Mouse (Mus musculus) layer of hippocampus, adult 9-11 months (tissue): Measurements from ENCODE around the gene Tmem130.

ENCODE experiments used
- DNase-seq: peaks from one replicate; pipeline ENCODE4 v3.0.0; 2022

Gene Tmem130

DNA sequence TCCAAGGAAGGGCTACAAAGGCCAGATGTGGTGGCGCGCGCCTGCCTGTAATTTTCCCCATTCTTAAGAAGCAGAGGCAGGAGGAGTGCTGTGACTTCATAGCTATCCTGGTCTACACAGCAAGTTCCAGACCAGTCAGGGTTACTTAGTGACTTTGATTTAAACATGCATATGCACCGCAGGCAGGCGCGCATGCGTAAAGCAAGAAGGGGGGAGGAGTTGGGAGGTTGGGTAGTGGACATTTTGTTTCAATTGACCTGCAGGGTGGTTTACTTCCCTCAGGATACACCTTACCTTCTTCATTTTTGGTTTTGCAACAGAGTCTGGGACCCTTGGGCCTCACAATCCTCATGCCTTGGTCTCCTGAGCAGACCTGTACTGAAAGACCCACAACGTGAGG, 32.4 kb downstream of the Tmem130 start:
- no peak for DNase-seq

GRCm38 (mm10) chr5:144728237-144728636, 33.4 kb downstream of the Tmem130 start:
- DNase-seq: no peak

DNA sequence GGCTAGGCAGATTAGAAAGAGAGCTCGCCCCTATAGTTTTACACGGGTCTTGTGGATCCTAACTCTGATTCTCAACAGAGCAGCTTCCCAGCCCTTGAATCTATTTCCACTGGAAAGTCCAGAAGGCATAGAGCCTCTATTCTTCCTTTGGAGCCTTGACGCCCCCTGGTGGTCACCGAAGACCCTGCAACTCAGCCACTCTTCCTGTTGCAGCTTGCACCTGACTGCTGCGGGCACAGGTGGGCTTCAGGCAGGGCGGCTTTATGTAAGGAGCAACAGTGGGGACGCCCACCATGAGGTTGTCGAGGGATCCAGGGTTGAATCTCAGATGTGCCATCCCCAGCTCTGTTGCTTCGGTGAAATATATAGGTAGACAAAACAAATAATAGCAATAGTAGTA, 34.5 kb downstream of the Tmem130 start:
- no peak for DNase-seq

DNA sequence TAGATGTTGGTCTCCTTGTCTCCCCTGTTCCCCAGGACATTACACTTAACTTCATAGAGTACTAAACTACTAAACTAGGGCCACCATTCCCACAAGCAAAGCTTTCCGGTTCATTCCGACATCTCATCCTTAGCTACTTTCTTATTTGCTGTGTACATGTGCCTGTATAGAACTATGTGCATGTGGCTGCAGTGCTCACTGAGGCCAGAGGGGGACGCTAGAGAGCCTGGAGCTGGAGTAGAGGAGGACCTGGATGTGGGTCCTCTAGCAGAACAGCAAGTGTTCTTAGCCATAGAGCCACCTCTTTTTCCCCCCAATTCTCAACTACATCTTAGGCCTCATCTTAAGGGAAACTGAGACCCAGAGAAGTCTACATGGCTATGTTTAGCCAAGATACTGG, 36.1 kb downstream of the Tmem130 start:
- no peak for DNase-seq

- no peak for DNase-seq
Observed at GRCm38 (mm10) chr5:144724926-144725325, 36.7 kb downstream of the Tmem130 start.

- no peak for DNase-seq
Observed at GRCm38 (mm10) chr5:144720281-144720680, 41.3 kb downstream of the Tmem130 start.

- peak; percentile 42 for DNase-seq
Observed at GRCm38 (mm10) chr5:144719781-144720180, 41.8 kb downstream of the Tmem130 start.

DNA sequence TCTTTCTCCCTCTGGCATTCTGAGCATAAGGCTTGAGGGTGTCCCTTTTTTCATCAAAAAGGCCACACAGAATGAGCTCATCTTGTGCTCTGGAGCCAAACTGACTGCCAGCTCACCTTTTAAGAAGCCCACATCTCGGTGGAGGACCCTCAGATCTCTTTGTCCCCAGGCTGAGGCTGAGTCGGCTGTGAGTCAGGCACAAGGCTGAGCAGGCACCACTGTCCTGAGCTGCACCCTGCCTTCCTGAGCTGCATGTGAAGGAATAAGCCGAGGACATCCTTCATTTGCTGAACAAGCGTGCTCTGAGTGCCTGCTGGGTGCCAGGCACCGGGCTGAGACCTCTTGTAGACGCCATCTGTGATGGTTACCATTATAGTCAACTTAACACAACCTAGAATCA, 44.4 kb downstream of the Tmem130 start:
- DNase-seq: no peak

DNA sequence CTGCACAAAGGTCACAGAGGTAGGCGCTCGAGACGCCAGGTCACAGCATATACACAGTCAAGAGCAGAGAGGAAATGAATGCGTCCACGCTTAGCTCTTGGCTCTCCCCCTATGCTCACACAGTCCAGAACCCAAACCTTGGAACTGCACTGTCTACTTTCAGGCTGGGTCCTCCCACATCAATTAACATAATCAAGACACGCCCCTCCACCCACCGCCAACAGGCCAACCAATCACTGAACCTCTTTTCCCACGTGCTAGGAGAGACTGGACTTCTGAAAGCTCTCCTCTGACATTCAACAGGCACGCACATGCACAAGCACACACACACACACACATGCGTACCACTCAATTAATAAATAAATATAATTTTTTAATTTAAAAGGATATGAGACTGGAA, 48.2 kb downstream of the Tmem130 start:
- DNase-seq: no peak

DNA sequence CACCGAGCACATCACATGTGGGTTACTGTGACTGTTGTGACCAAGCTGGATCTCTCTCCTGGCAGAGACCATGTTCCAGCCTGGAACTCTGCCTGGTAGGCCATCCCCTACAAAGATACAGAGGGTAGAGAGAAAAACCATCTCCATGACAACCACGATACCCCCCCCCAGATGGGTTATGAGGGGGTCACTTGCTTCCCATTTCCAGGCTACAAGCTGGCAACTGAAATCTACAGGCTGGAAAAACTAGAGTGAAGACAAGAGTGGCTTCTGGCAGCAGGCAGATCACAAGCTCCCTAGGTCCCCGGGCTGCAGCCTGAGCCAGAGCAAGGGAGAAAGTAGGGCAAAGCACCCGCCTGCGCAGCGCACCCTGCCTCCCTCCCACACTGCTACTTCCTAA, 54.0 kb downstream of the Tmem130 start:
- DNase-seq: peak; percentile 56

GRCm38 (mm10) chr5:144703464-144704368, 57.9 kb downstream of the Tmem130 start:
- DNase-seq: peak; percentile 44

- DNase-seq: peak; percentile 59
Observed at GRCm38 (mm10) chr5:144695289-144696060, 66.1 kb downstream of the Tmem130 start.

DNA sequence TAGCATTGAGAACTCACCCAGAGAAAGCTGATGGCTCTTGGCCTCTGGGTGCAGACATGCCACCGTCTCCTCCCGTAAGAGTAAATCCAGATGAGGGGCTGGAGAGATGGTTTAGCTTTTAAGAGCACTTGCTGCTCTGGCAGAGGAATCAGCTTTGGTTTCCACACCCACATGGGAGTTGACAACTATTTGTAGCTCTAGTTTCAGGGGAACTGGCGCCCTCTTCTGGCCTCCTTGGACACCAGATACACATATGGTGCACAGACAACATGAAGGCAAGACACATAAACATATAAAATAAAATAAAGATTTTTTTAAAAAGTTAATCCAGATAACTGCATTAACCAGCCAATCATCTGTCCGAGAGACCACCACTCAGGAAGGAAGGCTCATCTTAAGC, 67.5 kb downstream of the Tmem130 start:
- DNase-seq: no peak

DNA sequence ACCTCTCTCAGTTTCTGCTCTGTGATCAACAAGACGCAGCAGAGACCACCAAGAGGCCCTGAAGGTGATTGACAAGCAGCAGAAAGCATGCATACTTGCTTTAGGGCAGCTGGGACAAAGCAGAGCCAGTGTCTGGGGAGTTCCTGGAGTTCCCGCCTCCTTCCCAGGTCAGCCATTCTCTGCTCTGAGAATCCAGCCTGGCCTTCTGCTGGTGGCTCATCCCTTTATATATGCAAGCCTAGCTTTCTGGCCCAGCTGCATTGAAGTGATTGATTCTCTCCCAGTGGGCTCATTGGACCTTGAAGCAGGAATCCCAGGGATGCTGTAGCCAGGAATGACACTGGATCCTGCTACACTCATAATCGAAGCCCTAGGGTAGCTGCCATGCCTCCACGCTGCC, 70.2 kb downstream of the Tmem130 start:
- no peak for DNase-seq

DNA sequence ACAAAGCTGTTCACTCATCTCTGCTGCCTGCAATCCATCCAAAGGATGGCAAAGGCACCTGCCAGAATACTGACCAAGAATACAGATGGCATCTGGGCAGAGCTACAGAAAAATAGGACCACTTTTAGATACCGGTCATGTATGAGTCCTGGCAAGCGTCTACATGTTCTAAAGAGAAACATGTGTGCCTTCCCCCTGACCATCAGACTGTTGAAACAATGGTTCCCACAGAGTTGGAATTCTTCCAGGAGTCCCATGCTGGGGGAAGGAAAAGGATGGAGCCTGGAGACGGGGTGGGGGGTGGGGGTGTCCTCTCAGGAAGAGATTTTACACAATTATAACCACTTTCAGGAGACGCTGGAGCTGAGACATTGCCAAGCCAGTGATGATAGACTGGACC, 73.2 kb downstream of the Tmem130 start:
- DNase-seq: no peak
